Mouse (Mus musculus) MN1 (cell line): Measurements from ENCODE around the gene Serinc1.
A peak's percentile ranks its signal among the peaks of the same experiment; 100 is the strongest.
"Not testable (repeated sequence)": the region's sequence is repeated elsewhere in the genome, so short reads cannot be mapped to it uniquely, and the experiment has no call there.

ENCODE experiments used
- DNase-seq: peaks from one replicate; pipeline ENCODE4 v3.0.0-alpha.2; 2016; ENCODE audit warnings: low spot score

The Serinc1 gene

DNA sequence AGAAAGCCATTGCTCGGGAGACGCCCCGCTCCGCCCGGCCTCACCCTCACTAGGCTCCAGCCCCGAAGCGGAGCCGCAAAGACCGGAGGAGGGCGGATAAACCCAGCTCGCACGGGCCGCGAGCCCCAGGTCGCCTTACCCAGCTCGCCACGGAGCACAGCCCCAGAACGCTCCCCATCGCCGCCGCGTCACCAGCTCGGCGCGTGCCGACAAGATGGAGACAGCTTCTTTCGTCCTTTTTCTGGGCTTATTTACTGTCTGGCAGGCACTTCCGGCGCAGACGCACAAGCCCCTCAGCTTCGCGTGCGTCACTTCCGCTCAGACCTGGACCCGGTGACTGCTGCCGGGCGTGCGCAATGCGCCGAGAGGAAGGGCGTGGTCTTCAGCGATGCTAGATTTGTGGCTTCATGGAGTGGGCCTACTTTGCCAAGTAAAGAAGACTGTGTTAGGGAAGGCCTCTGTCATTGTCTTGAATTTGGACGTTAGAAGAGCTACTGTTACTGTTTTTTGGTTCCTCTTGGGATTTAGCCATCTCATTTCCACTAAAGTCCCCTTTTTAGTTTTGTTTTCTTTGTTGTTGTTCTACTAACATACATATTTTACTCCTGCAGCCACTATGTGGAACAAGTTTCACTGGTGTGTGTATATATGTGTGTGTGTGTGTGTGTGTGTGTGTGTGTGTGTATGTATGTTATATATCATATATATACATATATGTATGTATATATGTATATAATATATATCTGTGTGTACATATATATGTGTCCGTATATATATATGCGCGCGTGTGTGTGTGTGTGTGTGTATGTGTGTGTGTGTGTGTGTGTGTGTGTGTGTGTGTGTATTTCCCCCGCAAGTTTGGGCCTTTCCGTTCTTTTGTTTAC is at the start of gene Serinc1:
TSS of gene Serinc1 (minus strand) at position 313 of the 884 bp plus-strand sequence.
- peak; percentile 99 for DNase-seq

DNA sequence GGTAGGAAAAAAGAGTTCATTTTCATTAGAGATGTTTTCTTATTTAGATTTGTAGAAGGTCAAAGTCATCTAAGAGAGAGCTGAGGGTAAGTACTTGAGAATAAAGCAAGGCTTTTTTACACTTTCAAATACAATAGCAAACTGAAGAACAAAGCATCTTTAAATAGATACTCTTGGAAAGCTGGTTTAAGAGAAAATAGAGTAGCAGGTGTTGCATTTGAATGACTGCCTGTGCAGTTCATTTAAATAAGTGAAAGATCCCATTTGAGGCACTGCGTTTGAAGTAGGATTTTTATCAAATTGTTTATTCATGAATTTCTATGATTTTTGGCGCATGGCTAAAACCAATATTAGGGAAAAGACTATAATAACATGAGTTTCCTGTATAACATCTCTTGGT is 44.4 kb upstream of the Serinc1 start:
- DNase-seq, result no peak

DNA sequence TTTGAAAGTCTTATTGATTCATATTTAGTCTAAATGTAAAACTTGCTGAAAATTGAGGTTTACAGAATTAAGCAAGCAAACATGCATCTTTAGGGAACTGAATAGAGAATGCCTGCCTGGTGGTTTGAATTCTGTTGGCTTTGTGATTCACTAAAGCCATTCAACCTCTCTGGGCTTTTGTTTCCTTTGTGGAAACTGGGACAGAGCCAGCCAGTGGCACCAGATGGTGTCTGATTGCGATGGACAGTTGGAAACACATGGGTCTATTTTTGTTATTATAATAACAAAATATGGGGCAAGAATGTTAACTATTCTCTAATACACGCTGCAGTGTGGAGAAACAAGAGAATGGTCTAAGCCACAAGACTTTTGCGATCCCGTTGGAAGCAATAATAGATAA is 39.8 kb upstream of the Serinc1 start:
- DNase-seq, result no peak

DNA sequence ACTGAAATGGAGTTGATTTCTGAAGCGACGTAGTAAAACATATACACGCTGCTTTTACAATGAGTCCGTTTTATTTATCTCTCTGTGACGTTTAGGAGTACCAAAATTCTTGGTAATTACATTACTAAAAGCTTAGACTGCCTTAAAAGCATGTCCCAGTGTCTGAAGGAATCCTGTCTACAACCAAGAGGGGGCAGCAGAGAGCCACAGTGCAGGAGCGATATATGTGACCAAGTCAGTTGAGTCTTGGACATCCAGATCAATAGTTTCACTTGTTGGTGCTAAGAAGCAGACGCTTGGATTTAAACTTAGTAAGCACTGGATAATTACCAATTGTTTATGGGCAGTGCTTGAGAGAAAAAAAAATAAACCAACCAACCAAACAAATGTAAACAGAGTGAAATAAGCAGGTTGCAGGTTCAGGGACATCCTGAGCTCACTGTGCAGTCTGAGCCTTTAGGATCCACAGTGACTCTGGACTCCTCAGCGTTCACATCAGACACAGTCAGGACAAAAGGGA is 38.9 kb upstream of the Serinc1 start:
- no peak for DNase-seq

DNA sequence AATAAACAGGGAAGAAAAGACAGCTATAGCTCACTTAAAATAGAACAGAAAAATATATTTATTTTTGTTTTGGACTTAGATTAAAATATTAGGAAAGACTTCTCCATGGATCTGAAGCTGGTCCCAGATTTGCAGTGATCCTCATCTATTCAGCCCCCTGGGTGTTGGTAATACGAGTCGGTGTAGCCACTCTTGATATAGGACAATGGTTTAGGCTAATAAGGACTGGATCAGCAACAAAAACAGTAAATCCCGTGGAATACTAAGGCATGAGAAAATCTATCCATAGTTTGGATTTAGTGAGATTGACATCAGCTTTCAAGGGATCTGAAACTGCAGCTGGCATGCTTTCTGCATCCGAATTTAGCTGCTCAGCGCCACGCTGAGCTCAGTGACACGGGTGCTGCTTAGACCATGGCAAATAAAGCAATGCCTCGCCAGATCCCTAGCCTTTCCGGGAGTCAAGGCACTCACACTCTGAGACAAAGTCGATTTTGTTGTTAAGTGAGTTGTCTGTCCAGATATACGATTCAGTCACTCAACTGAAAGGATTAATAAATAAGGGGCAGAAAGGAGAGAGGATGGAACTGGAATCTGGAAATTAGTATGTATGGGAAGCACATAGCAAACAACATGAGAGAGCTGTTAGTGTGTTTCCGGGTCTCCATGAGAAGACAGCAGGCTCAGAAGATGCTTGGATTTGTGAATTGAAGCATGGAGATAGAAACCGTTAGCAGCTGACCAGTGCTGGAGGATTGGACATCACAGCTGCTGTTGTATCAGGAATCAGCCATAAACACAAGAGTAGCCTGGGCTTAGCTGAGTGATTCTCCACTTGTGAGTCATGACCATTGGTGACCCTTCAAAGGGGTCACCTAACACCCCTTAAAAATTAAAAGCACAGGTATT is 36.9 kb upstream of the Serinc1 start:
- DNase-seq, result no peak

DNA sequence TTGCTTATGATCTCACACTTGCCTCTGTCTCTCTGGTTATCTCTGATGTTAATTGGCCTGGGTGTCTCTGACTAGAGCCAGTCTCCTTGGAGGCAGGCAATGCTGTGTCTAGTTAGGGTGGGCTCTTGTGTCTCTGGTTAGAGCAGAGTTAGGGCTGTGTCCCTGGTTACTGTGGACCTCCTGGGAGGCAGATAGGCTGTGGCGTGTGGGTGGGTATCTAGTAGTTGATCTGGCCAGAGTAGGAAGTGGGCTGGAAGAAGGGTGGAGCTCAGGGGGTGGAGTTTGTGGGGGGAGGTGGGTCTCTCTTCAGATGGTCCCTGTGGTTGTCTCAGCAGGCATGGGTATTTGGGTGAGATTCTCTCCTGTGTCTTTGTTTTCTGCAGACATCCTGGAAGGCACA is 33.9 kb upstream of the Serinc1 start:
- no peak for DNase-seq

DNA sequence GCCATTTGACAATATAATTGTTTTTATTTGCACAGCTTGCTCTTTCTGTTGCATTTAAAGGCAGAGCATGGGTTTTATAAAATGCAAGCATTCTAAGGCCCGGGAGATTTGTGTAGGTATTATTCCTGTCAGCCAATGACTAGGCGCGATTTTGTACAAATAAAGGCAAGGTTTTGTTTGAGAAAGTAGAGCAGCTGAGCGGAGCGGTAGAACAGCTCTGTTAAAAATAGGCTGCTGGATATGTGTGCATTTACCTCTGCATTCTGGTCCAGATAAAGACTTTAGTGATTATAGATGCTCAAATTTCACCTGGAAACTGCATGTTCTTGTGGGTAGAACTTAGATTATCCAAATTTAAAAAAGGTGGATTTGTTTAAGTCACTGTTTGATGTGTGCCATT is 25.3 kb upstream of the Serinc1 start:
- no peak for DNase-seq

DNA sequence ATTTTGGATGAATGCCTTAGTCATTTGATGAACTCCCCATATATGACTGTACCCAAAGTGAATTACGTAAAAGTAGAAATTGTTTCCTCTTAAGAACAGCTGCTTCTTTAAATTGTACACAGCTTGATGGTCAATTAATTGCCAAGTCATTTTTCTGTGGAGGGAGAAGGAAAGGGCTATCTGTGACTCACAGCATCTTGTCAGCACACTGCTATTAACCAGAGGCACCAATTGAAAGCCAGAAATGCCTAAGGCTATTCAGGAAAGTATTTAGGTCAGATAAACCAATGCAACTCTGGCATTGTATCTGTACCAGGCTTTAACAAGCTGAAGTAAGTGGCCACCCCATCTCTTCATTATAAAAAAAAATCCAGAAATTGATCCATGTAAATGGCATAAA is 21.4 kb upstream of the Serinc1 start:
- no peak for DNase-seq

DNA sequence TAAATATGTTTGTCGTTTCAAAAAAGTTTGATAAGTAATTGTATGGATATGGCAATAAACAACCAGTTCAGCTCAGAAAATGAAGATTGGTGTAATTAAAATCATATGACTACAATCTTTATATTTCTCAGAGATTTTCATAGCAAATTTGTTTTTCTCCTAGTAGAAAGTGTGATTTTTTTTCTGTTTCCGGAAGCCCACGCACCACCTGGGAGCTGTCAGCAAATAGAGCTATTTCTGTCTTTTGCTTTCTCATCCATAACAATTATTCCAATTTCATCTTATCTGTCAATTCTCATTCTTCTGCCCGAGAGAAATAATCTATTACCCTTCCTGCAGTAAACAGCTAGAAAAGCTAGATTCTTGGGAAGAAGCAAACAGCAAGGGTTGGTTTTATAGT is 17.3 kb upstream of the Serinc1 start:
- DNase-seq, result no peak

DNA sequence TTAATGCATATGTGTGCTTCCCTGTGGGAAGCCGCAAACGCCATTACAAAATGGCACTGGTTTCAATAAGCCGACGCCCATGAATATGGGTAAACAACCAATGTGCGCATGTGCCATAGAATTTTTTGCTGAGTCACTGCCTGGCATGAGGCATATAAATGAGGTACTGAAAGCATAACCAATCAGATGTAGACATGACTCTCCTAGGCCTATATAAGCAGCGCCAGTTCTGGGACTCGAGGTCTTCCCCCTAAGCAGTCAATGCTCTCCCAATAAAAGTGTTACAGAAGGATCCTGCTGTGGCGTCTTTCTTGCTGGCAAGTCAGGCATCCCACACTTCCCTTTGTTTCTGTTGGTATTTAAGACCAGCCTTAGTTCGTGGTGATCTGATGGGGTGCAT is 11.6 kb upstream of the Serinc1 start:
- not testable (repeated sequence) for DNase-seq

DNA sequence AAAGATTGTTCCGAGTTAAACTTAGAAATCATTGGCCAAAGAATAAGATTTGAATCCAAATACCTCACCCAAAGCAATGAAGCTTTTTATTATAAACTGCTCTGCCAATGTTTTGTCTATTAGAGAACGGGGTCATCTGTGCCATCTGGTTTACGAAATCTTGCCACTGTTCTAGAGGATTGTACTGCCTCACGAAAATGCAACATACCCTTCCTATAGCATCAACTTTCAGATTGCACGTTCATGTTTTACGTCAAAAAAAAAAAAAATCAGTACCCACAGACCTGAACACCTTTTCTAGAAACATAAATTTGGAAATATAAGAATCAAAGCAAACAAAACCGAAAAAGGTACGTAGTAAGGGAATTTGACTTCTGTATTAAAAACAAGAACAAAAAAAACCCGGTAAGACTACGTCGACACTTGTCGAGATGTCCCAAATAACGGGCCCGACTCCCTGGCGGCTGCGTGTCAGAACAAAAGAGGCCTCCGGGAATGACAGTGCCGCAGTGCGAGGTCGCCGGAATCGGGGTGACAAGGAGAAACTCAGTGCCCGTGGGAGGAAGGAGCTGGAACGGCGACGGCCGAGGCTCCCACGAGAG is 613 bp downstream of the Serinc1 start:
- DNase-seq, result peak; percentile 57

DNA sequence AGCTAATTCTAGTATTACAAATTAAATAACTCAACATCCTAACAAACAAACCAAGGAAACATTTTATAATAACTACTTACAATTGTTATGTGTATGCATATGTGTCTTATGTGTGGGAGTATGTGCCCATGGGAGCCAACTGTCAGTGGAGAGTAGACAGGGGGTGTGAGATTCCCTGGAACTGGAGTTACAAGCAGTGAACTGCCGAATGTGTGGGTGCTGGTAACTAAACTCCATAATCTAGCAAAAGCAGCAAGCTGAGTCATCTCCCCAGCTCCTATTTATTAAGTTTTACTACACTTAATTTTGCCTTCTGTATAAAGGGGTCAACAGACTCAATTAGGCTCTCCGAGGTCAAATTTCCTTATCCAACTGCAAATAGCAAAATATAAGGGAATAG is 1.3 kb downstream of the Serinc1 start:
- peak; percentile 32 for DNase-seq

DNA sequence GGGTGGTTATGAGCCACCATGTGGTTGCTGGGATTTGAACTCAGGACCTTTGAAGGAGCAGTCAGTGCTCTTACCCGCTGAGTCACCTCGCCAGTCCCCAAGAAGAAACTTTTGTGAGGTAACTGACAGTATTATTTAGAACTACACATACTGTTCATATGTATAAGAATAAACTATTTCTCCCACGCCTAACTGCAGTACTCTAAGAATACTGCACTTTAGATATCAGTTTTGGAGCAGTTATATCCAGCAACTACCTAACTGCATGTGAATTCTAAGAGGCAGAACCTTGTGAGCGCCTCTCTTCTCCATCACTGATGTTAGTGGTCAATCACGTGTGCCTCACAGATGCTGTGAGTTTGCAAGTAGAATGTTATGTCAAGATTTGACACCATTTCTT is 5.9 kb downstream of the Serinc1 start:
- no peak for DNase-seq

DNA sequence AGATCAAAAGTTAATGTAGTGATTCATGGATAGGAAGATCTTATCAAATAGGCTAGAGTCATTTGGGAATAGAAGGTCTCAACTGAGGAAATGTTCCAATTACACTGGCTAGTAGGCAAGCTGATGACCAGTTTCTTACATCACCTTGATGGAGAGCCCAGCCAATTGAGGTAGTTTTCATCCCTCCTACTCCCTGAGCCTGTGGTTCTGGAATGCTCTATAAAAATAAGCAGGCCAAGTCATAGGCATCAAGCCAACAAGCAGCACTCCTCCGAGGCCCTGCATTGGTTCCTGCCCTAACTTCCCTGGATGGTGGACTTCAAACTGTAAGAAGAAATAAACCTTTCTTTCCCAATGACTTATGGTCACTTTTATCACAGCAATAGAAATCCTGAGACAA is 17.1 kb downstream of the Serinc1 start:
- no peak for DNase-seq

DNA sequence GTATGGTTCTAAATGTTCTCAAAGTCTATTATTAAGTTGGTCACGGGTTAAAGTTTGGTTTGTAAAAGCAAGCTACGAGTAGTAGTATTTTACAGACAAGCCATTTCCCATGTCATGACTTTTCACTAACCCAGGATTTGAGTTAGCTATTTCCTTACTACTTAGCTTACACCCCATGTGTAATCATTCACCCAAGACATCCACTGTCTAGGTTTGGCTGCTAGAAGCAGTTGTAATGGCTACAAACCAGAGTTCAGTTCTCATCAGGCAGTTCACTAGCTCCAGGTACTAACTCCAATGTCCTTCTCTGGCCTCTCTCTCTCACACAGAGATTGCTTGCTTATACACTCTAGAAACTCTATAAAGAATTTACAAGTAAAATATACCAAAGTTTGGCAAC is 17.7 kb downstream of the Serinc1 start:
- no peak for DNase-seq

DNA sequence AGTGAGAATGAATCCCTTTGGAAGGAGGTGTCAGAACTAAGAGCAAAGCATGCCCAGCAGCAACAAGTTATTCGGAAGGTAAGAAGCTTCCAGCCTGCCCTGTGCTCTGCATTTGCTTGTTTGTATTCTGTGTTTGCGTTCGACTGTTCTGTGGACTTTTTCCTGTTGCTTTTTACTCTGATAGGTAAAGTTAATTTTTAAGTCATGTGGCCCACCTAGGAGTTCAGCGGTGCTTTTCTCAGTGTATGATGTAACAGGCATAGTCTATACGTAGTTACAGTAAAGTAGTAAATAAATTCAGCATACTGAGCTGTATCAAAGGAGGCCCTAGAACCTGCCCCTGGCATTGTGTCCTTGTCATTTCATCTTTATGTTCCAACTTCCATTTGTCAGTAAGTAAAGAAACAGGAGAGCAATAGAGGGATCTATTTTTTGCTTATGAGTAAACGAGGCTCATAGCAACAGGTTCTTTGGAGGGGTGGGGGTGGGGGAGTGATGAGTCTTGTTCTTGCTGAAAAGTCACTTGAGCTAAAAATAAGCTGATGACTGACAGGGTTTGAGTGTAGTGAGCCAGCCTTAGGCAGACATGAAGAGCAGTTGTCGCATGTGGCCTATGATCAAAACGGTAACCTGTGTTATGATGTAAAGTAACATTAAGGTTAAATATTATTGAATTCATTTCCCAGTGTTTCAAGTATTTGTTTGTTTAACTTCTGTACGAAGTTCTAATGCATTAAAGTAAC is 32.7 kb downstream of the Serinc1 start:
- no peak for DNase-seq

DNA sequence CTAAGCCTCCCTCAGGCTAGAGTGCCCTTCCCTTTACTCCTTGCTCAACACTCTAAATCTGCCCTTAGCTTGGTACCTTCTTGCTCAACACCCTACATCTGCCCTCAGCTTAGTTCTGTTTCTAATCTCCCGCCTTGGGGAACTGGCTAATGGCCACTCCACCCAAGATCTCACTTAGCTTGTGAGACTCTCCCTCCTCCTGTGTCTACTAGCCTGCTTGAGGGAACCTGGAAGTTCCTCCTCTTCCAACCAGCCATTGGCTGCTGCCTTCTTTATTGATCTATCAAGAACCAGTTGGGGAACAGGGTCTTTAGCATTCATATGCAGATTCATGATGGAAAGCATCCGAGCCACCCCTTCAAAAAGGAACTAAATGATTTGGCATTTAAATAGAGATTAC is 40.3 kb downstream of the Serinc1 start:
- DNase-seq, result no peak

DNA sequence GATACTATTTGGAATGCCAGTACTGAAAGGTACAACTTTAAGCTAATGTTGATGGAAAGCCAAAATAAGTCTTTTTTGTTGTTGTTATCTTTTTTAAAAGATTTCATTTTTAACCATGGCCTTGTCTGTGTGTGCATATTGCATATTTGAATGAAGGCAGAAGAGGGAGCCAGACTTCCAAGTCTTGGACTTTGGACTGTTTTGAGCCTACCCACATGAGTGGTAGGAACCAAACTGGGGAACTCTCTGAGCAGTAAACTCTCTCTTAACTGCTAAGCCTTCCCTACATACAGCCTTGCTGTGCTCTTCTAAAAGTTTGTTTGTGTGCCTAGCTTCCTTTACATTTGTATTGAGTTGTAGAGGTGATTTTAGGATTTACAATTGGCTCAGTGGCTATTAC is 43.7 kb downstream of the Serinc1 start:
- DNase-seq, result no peak

DNA sequence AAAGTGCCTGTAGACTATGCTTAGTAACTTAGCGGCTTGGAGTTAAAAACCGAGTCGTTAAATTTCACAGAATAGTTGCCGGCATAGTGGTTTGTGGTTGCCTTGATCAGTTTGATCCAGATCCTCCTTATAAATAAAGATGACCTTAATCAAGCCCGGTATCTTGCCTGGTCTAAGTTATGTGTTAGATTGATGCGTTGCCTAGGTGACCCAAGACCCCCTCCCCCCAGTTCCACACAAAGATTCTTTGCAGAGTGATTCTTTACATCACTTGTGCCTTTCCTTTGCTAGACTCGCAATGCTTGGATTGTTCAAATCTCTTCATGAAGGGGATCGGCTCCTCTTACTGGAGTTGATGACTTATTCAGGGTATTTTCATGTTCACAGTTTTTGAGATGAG is 45.1 kb downstream of the Serinc1 start:
- DNase-seq, result peak; percentile 62

DNA sequence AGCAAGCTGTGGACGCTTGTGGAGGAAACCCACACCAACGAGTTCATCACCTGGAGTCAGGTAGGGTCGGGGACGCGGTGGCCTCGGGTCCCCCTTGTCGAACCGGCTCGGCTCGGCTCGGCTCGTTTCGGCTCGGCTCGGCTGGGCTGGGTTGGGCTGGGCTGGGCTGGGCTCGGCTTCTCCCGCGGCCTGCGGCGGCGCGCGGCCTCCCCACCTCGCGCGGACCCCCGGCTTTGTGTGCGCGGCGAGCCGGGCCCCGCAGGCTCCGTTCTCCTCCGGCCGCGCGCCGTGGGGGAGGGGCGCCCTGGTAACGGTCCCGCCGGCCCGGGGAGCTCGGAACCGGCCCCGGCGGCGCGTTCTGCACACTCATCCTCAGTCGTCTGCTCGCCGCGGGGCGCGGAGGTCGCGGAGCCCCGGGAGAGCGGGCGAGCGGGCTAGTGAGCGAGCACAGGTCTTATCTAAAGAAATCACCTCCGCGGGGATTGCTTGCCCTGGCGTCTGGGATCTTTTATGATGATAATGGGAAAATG is 45.7 kb downstream of the Serinc1 start:
- DNase-seq, result peak; percentile 81

DNA sequence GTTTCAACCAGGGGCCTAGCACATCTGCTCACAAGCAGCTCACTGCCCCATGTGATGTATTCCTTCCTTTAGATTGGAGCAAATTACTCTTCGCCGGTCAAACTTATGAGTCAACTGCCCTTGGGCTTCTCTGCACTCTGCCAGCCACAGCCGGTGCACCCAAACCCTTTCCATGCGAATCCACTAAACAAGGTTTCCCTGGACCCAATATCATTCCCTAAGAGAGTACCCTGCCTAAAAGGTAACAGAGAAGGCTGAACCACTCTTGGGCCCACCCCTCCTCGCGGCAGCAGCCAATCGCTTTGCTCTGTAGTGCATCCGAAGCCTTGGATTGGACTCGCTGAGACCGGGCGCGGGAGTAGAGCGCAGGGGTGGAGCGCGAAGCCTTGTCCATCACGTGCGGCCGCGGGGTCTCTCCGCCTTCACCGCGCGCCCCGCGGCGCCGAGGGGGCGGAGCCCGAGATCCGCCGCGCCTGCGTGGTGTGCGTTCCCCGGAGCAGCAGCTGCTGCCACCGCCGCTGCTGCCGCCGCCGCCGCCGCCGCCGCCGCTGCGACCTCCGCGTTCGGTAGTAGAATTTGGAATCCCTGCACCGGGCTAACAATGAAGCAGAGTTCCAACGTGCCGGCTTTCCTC is 46.3 kb downstream of the Serinc1 start, which contains the start of gene Hsf2:
TSS of gene Hsf2 (plus strand) at position 478 of the 634 bp plus-strand sequence.
- DNase-seq, result peak; percentile 100
